Mouse (Mus musculus) bone marrow macrophage, adult 2 months (primary cell): ENCODE measurements around the gene Lpgat1. TPM values are rescaled to one million over a fixed set of nuclear protein-coding genes. Genes with fewer than 3 reads are reported as not detected.

Experiments used
- H3K27ac ChIP-seq: 2 replicates; pipeline ENCODE4 v1.5.1; 2012; ENCODE audit warnings: low read depth, low read length; ENCODE audit not compliant: insufficient read depth
- H3K4me1 ChIP-seq: 2 replicates; pipeline ENCODE4 v1.6.1; 2012; ENCODE audit warnings: low read length; ENCODE audit not compliant: control insufficient read depth, insufficient read depth
- H3K4me3 ChIP-seq: 2 replicates; pipeline ENCODE4 v1.5.1; 2012; ENCODE audit warnings: mild to moderate bottlenecking, low read length, moderate library complexity; ENCODE audit not compliant: insufficient read depth
- CTCF ChIP-seq: IDR thresholded peaks from 2 replicates; pipeline ENCODE4 v1.5.1; 2012; ENCODE audit warnings: low read depth, mild to moderate bottlenecking, low read length, moderate library complexity
- POLR2A ChIP-seq: IDR thresholded peaks from 2 replicates; pipeline ENCODE4 v1.6.1; 2012; ENCODE audit warnings: mild to moderate bottlenecking, low read depth, low read length, borderline replicate concordance
- polyA plus RNA-seq: library from polyadenylated mRNA; stranded (reverse); fragments of >200 nt; gene quantifications from 2 replicates; pipeline ENCODE4 v1.2.4, GENCODE M21; 2012; ENCODE audit not compliant: missing spikeins, insufficient read depth, insufficient read length

Lpgat1 gene
- polyA plus RNA-seq, 1 experiment: 24.6 TPM

- TF ChIP-seq POLR2A: no peak
- no peak for TF ChIP-seq CTCF
- H3K27ac ChIP-seq: no peak overlapping the region
- H3K4me3 ChIP-seq: no peak overlapping the region
- H3K4me1 ChIP-seq: peaks cover 25% of the 10 kb centered on the region
These were observed 16.2 kb downstream of the Lpgat1 start for GRCm38 (mm10) chr1:191733822-191734221.

- H3K27ac ChIP-seq: no peak overlapping the region
- H3K4me3 ChIP-seq: no peak overlapping the region
- H3K4me1 ChIP-seq: peaks cover 41% of the 10 kb centered on the region
- TF ChIP-seq POLR2A (no peak), CTCF (no peak)
These were observed 18.8 kb downstream of the Lpgat1 start for GRCm38 (mm10) chr1:191736425-191736824.

- Histone ChIP-seq H3K27ac (no peak overlapping the region), H3K4me3 (no peak overlapping the region), H3K4me1 (peaks cover 41% of the 10 kb centered on the region)
- TF ChIP-seq POLR2A (no peak), CTCF (no peak)
These were observed 20.2 kb downstream of the Lpgat1 start for GRCm38 (mm10) chr1:191737871-191738270.

- no peak for TF ChIP-seq CTCF
- TF ChIP-seq POLR2A: no peak
- H3K27ac ChIP-seq: no peak overlapping the region
- H3K4me3 ChIP-seq: no peak overlapping the region
- peaks cover 36% of the 10 kb centered on the region for H3K4me1 ChIP-seq
These were observed 21.1 kb downstream of the Lpgat1 start for GRCm38 (mm10) chr1:191738726-191739125.

- Histone ChIP-seq H3K27ac (peak overlapping the region; percentile 58), H3K4me1 (peaks cover 34% of the 10 kb centered on the region), H3K4me3 (no peak overlapping the region)
- TF ChIP-seq POLR2A: no peak
- TF ChIP-seq CTCF: no peak
These were observed 23.1 kb downstream of the Lpgat1 start for GRCm38 (mm10) chr1:191740587-191741361.

GRCm38 (mm10) chr1:191741635-191742034 is 24.0 kb downstream of the Lpgat1 start:
- no peak overlapping the region for H3K4me3 ChIP-seq
- TF ChIP-seq POLR2A: no peak
- no peak for TF ChIP-seq CTCF
- no peak overlapping the region for H3K27ac ChIP-seq

GRCm38 (mm10) chr1:191748431-191748830 is 30.8 kb downstream of the Lpgat1 start:
- no peaks in the 10 kb centered on the region for H3K4me1 ChIP-seq
- no peak overlapping the region for H3K27ac ChIP-seq
- TF ChIP-seq POLR2A (no peak), CTCF (no peak)
- H3K4me3 ChIP-seq: no peak overlapping the region

More at GRCm38 (mm10) chr1:191741635-191742034, 24.0 kb downstream of the Lpgat1 start:
- H3K4me1 ChIP-seq: peaks cover 33% of the 10 kb centered on the region

- peak overlapping the region; percentile 61 for H3K27ac ChIP-seq
These were observed 39.0 kb downstream of the Lpgat1 start for GRCm38 (mm10) chr1:191756520-191757199.

GRCm38 (mm10) chr1:191774106-191774505 is 56.5 kb downstream of the Lpgat1 start:
- Histone ChIP-seq H3K4me3 (no peak overlapping the region), H3K4me1 (0 out of 2 replicates have a peak, but pooled peaks cover 2% of the 10 kb centered on the region), H3K27ac (no peak overlapping the region)
- TF ChIP-seq POLR2A (no peak), CTCF (no peak)

More at GRCm38 (mm10) chr1:191756520-191757199, 39.0 kb downstream of the Lpgat1 start:
- Histone ChIP-seq H3K4me3 (no peak overlapping the region), H3K4me1 (peaks cover 11% of the 10 kb centered on the region)
- TF ChIP-seq CTCF: no peak
- TF ChIP-seq POLR2A: no peak

GRCm38 (mm10) chr1:191775116-191775515 is 57.5 kb downstream of the Lpgat1 start:
- Histone ChIP-seq H3K27ac (no peak overlapping the region), H3K4me3 (no peak overlapping the region), H3K4me1 (no peaks in the 10 kb centered on the region)
- TF ChIP-seq CTCF (no peak), POLR2A (no peak)

GRCm38 (mm10) chr1:191777521-191777920 is 59.9 kb downstream of the Lpgat1 start:
- H3K4me1 ChIP-seq: no peaks in the 10 kb centered on the region
- no peak overlapping the region for H3K27ac ChIP-seq
- no peak for TF ChIP-seq POLR2A
- no peak for TF ChIP-seq CTCF
- no peak overlapping the region for H3K4me3 ChIP-seq
